Mouse (Mus musculus): ENCODE data around the gene Pde6c. TPM values are rescaled to one million over a fixed set of nuclear protein-coding genes. Genes with fewer than 3 reads are reported as not detected.

Gene Pde6c
- polyA plus RNA-seq (2014; fragmentation: Nextera tagmentation; extraction: Ambion mirVana), result 0.20 and 0.21 TPM in 2 replicates

DNA sequence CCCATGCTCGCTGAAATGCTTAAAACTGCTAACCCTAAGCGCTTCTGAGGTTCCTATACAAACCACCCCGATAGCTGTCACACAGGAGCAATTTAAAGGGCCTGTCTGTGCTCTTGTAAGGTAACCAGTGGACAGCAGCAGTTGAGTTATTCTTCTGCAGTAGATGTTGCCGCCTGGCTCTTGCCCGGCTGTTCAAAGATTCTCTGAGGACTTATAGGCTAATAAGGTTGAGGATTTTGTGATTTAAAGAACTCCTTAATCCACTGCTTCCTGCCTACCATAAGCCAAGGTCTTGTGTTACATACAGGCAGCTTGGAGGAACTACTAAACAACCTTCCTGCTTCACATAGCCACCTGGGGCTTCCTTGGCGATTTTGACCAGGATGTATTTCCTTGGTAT is at the start of gene Pde6c:
Gene Pde6c, plus strand, starts transcription at position 301 of the 400 bp plus-strand sequence.
- DNase-seq, result no peak
- Histone ChIP-seq H3K27me3 (ENCODE audit: control insufficient read depth, insufficient read depth, low read length) (no peaks in the 10 kb centered on the region), H3K9ac (replicated peaks; ENCODE audit: low read length) (no peak within 1 kb of the TSS), H3K4me1 (ENCODE audit: control insufficient read depth, insufficient read depth, low read length) (no peaks in the 10 kb centered on the region), H3K4me2 (ENCODE audit: low read length) (no peak within 1 kb of the TSS), H3K9me3 (ENCODE audit: control insufficient read depth, low read length) (no peaks in the 10 kb centered on the region), H3K27ac (replicated peaks; ENCODE audit: low read depth, low read length) (no peak within 1 kb of the TSS), H3K36me3 (ENCODE audit: control insufficient read depth, insufficient read depth, low read length) (no peaks in the 10 kb centered on the region), H3K4me3 (replicated peaks; ENCODE audit: low read depth, low read length) (no peak within 1 kb of the TSS)
- ATAC-seq (ENCODE audit: low FRiP score, low TSS enrichment), result no peak
- 74% methylated on average over 6 of the region's 6 CpGs for WGBS

- WGBS, result 80% methylated on average over 5 of the region's 5 CpGs
- Histone ChIP-seq H3K4me1 (ENCODE audit: control insufficient read depth, insufficient read depth, low read length) (no peaks in the 10 kb centered on the region), H3K4me3 (replicated peaks; ENCODE audit: low read depth, low read length) (no peak overlapping the region), H3K27me3 (ENCODE audit: control insufficient read depth, insufficient read depth, low read length) (no peaks in the 10 kb centered on the region), H3K9me3 (ENCODE audit: control insufficient read depth, low read length) (no peaks in the 10 kb centered on the region), H3K36me3 (ENCODE audit: control insufficient read depth, insufficient read depth, low read length) (no peaks in the 10 kb centered on the region), H3K4me2 (ENCODE audit: low read length) (no peak overlapping the region), H3K27ac (replicated peaks; ENCODE audit: low read depth, low read length) (no peak overlapping the region), H3K9ac (replicated peaks; ENCODE audit: low read length) (no peak overlapping the region)
- ATAC-seq (ENCODE audit: low FRiP score, low TSS enrichment), result no peak
- no peak for DNase-seq
These were observed 49.6 kb upstream of the Pde6c start for GRCm38 (mm10) chr19:38082931-38083525.

DNA sequence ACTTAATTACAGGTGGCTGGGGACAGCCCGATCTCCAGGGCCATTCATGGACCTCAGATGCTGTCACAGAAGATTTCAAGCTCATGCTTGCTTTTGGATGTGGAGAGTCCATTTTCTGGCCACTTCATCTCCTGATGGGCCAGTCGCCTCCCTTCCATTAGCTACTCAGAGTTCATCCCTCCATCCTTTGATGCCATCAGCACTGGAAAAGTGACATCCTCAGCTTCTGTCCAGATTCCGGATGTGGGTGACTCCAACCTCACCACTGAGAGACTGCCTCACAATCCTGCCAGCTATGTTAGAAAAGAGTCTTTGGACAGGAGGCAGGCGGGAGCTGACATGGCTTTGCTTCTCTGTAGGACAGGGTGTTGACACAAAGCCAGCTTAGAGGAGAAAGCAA is 46.7 kb upstream of the Pde6c start:
- no peak for ATAC-seq (ENCODE audit: low FRiP score, low TSS enrichment)
- Histone ChIP-seq H3K27ac (replicated peaks; ENCODE audit: low read depth, low read length) (no peak overlapping the region), H3K4me3 (replicated peaks; ENCODE audit: low read depth, low read length) (no peak overlapping the region), H3K4me1 (ENCODE audit: control insufficient read depth, insufficient read depth, low read length) (no peaks in the 10 kb centered on the region), H3K27me3 (ENCODE audit: control insufficient read depth, insufficient read depth, low read length) (no peaks in the 10 kb centered on the region), H3K36me3 (ENCODE audit: control insufficient read depth, insufficient read depth, low read length) (no peaks in the 10 kb centered on the region), H3K9ac (replicated peaks; ENCODE audit: low read length) (no peak overlapping the region), H3K9me3 (ENCODE audit: control insufficient read depth, low read length) (no peaks in the 10 kb centered on the region), H3K4me2 (ENCODE audit: low read length) (no peak overlapping the region)
- DNase-seq, result no peak
- 83% methylated on average over 4 of the region's 4 CpGs for WGBS

GRCm38 (mm10) chr19:38086948-38087551 is 45.5 kb upstream of the Pde6c start:
- H3K9me3 ChIP-seq (ENCODE audit: control insufficient read depth, low read length), result no peaks in the 10 kb centered on the region
- 60% methylated on average over 11 of the region's 11 CpGs for WGBS
- peak; percentile 46 for DNase-seq

GRCm38 (mm10) chr19:38089358-38089757 is 43.2 kb upstream of the Pde6c start:
- Histone ChIP-seq H3K4me3 (replicated peaks; ENCODE audit: low read depth, low read length) (no peak overlapping the region), H3K36me3 (ENCODE audit: control insufficient read depth, insufficient read depth, low read length) (no peaks in the 10 kb centered on the region), H3K4me2 (ENCODE audit: low read length) (no peak overlapping the region), H3K9me3 (ENCODE audit: control insufficient read depth, low read length) (no peaks in the 10 kb centered on the region), H3K9ac (replicated peaks; ENCODE audit: low read length) (no peak overlapping the region), H3K27ac (replicated peaks; ENCODE audit: low read depth, low read length) (no peak overlapping the region), H3K27me3 (ENCODE audit: control insufficient read depth, insufficient read depth, low read length) (no peaks in the 10 kb centered on the region), H3K4me1 (ENCODE audit: control insufficient read depth, insufficient read depth, low read length) (no peaks in the 10 kb centered on the region)
- 83% methylated on average over 8 of the region's 8 CpGs for WGBS
- no peak for DNase-seq
- ATAC-seq (ENCODE audit: low FRiP score, low TSS enrichment), result no peak

More at GRCm38 (mm10) chr19:38086948-38087551, 45.5 kb upstream of the Pde6c start:
- Histone ChIP-seq H3K27me3 (ENCODE audit: control insufficient read depth, insufficient read depth, low read length) (no peaks in the 10 kb centered on the region), H3K9ac (replicated peaks; ENCODE audit: low read length) (no peak overlapping the region), H3K4me3 (replicated peaks; ENCODE audit: low read depth, low read length) (no peak overlapping the region), H3K4me1 (ENCODE audit: control insufficient read depth, insufficient read depth, low read length) (no peaks in the 10 kb centered on the region), H3K36me3 (ENCODE audit: control insufficient read depth, insufficient read depth, low read length) (no peaks in the 10 kb centered on the region), H3K4me2 (ENCODE audit: low read length) (no peak overlapping the region), H3K27ac (replicated peaks; ENCODE audit: low read depth, low read length) (no peak overlapping the region)
- no peak; the same call in 1 of the 2 replicates for ATAC-seq (ENCODE audit: low FRiP score, low TSS enrichment)

- Histone ChIP-seq H3K27me3 (ENCODE audit: control insufficient read depth, insufficient read depth, low read length) (peaks cover 10% of the 10 kb centered on the region), H3K36me3 (ENCODE audit: control insufficient read depth, insufficient read depth, low read length) (no peaks in the 10 kb centered on the region), H3K4me1 (ENCODE audit: control insufficient read depth, insufficient read depth, low read length) (no peaks in the 10 kb centered on the region), H3K4me2 (ENCODE audit: low read length) (no peak overlapping the region), H3K9me3 (ENCODE audit: control insufficient read depth, low read length) (no peaks in the 10 kb centered on the region), H3K4me3 (replicated peaks; ENCODE audit: low read depth, low read length) (no peak overlapping the region), H3K27ac (replicated peaks; ENCODE audit: low read depth, low read length) (no peak overlapping the region), H3K9ac (replicated peaks; ENCODE audit: low read length) (no peak overlapping the region)
- DNase-seq, result no peak
- 52% methylated on average over 4 of the region's 4 CpGs for WGBS
- ATAC-seq (ENCODE audit: low FRiP score, low TSS enrichment), result no peak
These were observed 41.0 kb upstream of the Pde6c start for GRCm38 (mm10) chr19:38091512-38091985.

- no peak for ATAC-seq (ENCODE audit: low FRiP score, low TSS enrichment)
- 16% methylated on average over 4 of the region's 4 CpGs for WGBS
- Histone ChIP-seq H3K4me2 (ENCODE audit: low read length) (no peak overlapping the region), H3K4me1 (ENCODE audit: control insufficient read depth, insufficient read depth, low read length) (no peaks in the 10 kb centered on the region), H3K27me3 (ENCODE audit: control insufficient read depth, insufficient read depth, low read length) (peaks cover 30% of the 10 kb centered on the region), H3K36me3 (ENCODE audit: control insufficient read depth, insufficient read depth, low read length) (no peaks in the 10 kb centered on the region), H3K9me3 (ENCODE audit: control insufficient read depth, low read length) (no peaks in the 10 kb centered on the region), H3K27ac (replicated peaks; ENCODE audit: low read depth, low read length) (no peak overlapping the region), H3K9ac (replicated peaks; ENCODE audit: low read length) (no peak overlapping the region), H3K4me3 (replicated peaks; ENCODE audit: low read depth, low read length) (no peak overlapping the region)
- no peak for DNase-seq
These were observed 36.4 kb upstream of the Pde6c start for GRCm38 (mm10) chr19:38096231-38096630.

DNA sequence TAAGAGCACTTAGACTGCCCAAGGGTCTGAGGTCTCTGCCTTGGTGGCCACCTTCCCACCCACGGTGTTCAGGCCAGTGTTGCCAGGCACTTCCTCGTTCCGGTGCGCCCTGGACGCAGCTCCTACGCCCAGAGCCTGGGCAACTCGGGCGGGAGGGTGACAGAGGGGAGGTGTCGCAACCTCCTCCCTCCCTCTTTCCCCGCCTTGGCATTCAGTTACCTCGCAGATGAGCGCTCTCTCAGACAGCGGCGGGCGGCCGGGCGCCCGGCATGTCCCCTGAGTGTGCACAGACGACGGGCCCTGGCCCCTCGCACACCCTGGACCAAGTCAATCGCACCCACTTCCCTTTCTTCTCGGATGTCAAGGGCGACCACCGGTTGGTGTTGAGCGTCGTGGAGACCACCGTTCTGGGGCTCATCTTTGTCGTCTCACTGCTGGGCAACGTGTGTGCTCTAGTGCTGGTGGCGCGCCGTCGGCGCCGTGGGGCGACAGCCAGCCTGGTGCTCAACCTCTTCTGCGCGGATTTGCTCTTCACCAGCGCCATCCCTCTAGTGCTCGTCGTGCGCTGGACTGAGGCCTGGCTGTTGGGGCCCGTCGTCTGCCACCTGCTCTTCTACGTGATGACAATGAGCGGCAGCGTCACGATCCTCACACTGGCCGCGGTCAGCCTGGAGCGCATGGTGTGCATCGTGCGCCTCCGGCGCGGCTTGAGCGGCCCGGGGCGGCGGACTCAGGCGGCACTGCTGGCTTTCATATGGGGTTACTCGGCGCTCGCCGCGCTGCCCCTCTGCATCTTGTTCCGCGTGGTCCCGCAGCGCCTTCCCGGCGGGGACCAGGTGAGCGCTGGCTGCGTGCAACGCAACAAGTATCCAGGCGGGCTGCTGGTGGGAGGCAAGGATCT is 35.5 kb upstream of the Pde6c start, which contains the start of gene Ffar4:
Gene Ffar4, plus strand, starts transcription at position 214 of the 901 bp plus-strand sequence.
- ATAC-seq (ENCODE audit: low FRiP score, low TSS enrichment), result no peak; the same call in 1 of the 2 replicates
- no peak within 1 kb of the TSS for H3K9ac ChIP-seq (replicated peaks; ENCODE audit: low read length)
- no peaks in the 10 kb centered on the region for H3K9me3 ChIP-seq (ENCODE audit: control insufficient read depth, low read length)
- no peaks in the 10 kb centered on the region for H3K36me3 ChIP-seq (ENCODE audit: control insufficient read depth, insufficient read depth, low read length)
- no peaks in the 10 kb centered on the region for H3K4me1 ChIP-seq (ENCODE audit: control insufficient read depth, insufficient read depth, low read length)
- H3K4me2 ChIP-seq (ENCODE audit: low read length), result peak within 1 kb of the TSS; percentile 53
- H3K27me3 ChIP-seq (ENCODE audit: control insufficient read depth, insufficient read depth, low read length), result peaks cover 30% of the 10 kb centered on the region
- H3K4me3 ChIP-seq (replicated peaks; ENCODE audit: low read depth, low read length), result peak within 1 kb of the TSS; percentile 34
- WGBS, result 1% methylated on average over 77 of the region's 77 CpGs
- peak; percentile 32 for DNase-seq
- H3K27ac ChIP-seq (replicated peaks; ENCODE audit: low read depth, low read length), result no peak within 1 kb of the TSS
